Mouse (Mus musculus): ENCODE measurements around the gene Hsd17b11.

DNA sequence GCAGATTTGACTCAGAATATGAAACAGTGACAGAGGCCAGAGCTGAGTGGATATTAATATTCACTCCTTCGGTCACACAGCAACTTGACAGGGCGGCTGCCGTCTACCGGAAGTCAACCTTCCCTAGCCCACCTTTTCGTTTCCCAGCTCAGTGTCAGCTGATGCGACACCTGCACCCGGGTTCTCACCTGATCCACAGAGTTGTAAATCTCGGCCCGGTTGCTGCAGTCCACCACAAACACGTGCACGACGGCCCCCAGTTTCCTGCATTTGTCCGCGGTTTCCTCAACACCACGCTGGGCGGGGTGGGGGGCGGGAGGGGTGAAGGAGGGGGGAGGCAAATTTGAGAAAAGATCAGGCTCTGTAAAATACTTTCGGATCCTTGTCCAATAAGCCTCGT lies 49.3 kb downstream of the Hsd17b11 start:
- no peak for TF ChIP-seq CTCF (conservative IDR thresholded peaks at IDR 0.05; ENCODE audit: low read length)
- TF ChIP-seq NANOG (IDR thresholded peaks at IDR 0.05; ENCODE audit: borderline replicate concordance, low read length), result no peak
- no peak for TF ChIP-seq POU5F1 (IDR thresholded peaks at IDR 0.05; ENCODE audit: borderline replicate concordance, low read length)

Data from E14TG2a.4 (cell line).